Mouse (Mus musculus): Measurements from ENCODE around the gene Stra6. TPM values are rescaled to one million over a fixed set of nuclear protein-coding genes. Genes with fewer than 3 reads are reported as not detected.
A peak's percentile ranks its signal among the peaks of the same experiment; 100 is the strongest.

Stra6 gene
- total RNA-seq, 2 experiments from 2014 or later: 17.1 to 17.7 TPM

DNA sequence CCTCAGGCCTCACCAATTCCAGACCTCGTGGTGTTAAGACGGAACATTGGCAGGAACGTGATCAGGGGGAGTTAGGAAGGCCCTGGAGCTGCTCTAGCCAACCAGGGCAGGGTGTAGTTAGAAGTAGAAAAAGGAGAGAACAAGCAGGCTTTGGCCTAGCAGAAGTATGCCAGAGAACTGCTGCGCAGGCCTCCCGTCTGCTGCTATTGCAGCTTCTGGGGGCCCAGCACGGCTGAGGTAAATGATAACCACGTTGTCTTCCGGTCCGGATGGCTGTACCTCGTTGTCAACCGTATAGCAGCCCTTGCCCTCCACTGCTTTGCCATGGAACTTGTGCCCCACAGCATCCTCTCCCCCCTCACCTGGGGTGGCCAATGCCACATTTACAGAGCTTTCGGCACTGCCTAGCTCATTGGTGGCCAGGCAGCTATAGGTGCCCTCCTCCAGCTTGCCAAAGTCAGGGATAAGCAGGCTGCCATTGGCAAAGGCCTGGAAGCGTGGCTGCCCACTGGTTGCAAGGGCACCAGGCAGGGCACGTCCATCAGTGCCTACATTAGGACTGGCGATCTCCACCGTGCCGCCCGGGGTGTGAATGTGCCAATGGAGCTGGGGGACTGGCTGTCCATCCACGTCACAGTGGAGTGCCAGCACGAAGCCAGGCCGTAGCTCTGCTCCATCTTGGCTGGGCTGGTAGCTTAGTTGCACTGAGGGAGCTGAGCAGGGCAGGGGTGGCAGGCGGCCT lies 93.4 kb downstream of the Stra6 start:
- Histone ChIP-seq H3K4me3 (no peak overlapping the region), H3K27ac (peak overlapping the region; percentile 83; the same call in 1 of the 2 replicates)
- DNase-seq (ENCODE audit: low spot score in 2 of 2): no peak
- no peak for TF ChIP-seq CTCF (conservative IDR thresholded peaks at IDR 0.05)

- peak overlapping the region; percentile 83 for H3K27ac ChIP-seq
- DNase-seq (ENCODE audit: low spot score in 2 of 2): no peak
- peak overlapping the region; percentile 1 for H3K4me3 ChIP-seq
- TF ChIP-seq CTCF (conservative IDR thresholded peaks at IDR 0.05): no peak
Observed at GRCm38 (mm10) chr9:58157838-58158237, 94.2 kb downstream of the Stra6 start.

- H3K4me3 ChIP-seq: no peak overlapping the region
- TF ChIP-seq CTCF (conservative IDR thresholded peaks at IDR 0.05): no peak
- peak overlapping the region; percentile 83 for H3K27ac ChIP-seq
- no peak for DNase-seq (ENCODE audit: low spot score in 2 of 2)
Observed at GRCm38 (mm10) chr9:58158541-58159311, 95.1 kb downstream of the Stra6 start.

- Histone ChIP-seq H3K4me3 (no peak overlapping the region), H3K27ac (peak overlapping the region; percentile 83)
- TF ChIP-seq CTCF (conservative IDR thresholded peaks at IDR 0.05): no peak
- DNase-seq (ENCODE audit: low spot score in 2 of 2): peak; percentile 46 to 55
Observed at GRCm38 (mm10) chr9:58159855-58160254, 96.3 kb downstream of the Stra6 start.

- DNase-seq (ENCODE audit: low spot score in 2 of 2): no peak
- peak overlapping the region; percentile 83 for H3K27ac ChIP-seq
Observed at GRCm38 (mm10) chr9:58160315-58160714, 96.7 kb downstream of the Stra6 start.

GRCm38 (mm10) chr9:58162173-58162572 lies 98.6 kb downstream of the Stra6 start:
- Histone ChIP-seq H3K27ac (no peak overlapping the region), H3K4me3 (no peak overlapping the region)
- DNase-seq (ENCODE audit: low spot score in 2 of 2): no peak
- TF ChIP-seq CTCF (conservative IDR thresholded peaks at IDR 0.05): no peak

More at GRCm38 (mm10) chr9:58160315-58160714, 96.7 kb downstream of the Stra6 start:
- no peak overlapping the region for H3K4me3 ChIP-seq
- no peak for TF ChIP-seq CTCF (conservative IDR thresholded peaks at IDR 0.05)

DNA sequence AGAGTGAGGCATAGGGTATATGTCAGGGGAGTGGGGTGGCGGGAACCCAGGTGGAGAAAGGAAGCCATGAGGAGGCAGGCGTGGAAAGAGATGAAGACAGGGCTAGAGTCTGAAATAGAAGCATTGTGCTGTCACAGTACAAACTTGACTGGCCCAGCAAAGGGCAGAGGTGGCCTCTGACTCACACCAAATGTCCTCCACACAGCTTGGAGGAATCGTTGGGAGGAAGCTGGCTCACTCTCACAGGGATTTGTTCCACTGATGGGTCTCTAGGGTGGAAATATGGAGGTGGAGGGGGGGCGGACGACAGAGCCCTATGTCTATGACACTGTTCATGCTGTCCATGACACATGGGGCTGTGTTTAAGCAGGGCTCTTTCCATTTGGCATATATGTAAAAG lies 99.6 kb downstream of the Stra6 start:
- TF ChIP-seq CTCF (conservative IDR thresholded peaks at IDR 0.05): no peak
- Histone ChIP-seq H3K27ac (no peak overlapping the region), H3K4me3 (no peak overlapping the region)
- DNase-seq (ENCODE audit: low spot score in 2 of 2): no peak

- Histone ChIP-seq H3K27ac (no peak overlapping the region), H3K4me3 (no peak overlapping the region)
- no peak for DNase-seq (ENCODE audit: low spot score in 2 of 2)
- TF ChIP-seq CTCF (conservative IDR thresholded peaks at IDR 0.05): no peak
Observed at GRCm38 (mm10) chr9:58165779-58166178, 102.2 kb downstream of the Stra6 start.

- no peak for DNase-seq (ENCODE audit: low spot score in 2 of 2)
- no peak for TF ChIP-seq CTCF (conservative IDR thresholded peaks at IDR 0.05)
- peak overlapping the region; percentile 46 for H3K27ac ChIP-seq
- no peak overlapping the region for H3K4me3 ChIP-seq
Observed at GRCm38 (mm10) chr9:58168880-58169279, 105.3 kb downstream of the Stra6 start.

- peak overlapping the region; percentile 46 for H3K27ac ChIP-seq
- no peak for DNase-seq (ENCODE audit: low spot score in 2 of 2)
- TF ChIP-seq CTCF (conservative IDR thresholded peaks at IDR 0.05): no peak
- no peak overlapping the region for H3K4me3 ChIP-seq
Observed at GRCm38 (mm10) chr9:58169426-58169825, 105.8 kb downstream of the Stra6 start.

DNA sequence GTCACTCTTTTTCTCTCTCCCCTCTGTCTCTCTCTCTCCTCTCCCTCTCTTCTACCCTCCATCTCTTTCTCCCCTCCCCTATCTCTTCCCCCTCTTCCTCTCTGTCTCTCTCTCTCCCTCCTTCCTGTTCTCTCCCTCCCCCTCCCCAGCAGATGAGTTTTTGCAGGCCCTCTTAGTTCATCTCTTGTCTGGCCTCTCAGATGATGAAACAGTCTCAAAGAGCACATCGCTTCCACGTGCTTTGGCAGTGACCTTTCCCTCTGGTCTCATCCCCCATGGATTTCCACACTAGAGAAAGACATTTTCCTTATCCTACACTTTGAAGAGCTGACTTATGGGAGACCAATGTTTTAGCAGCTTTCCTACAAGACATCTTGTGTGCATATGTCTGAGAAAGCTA lies 109.3 kb downstream of the Stra6 start:
- no peak overlapping the region for H3K4me3 ChIP-seq
- no peak for DNase-seq (ENCODE audit: low spot score in 2 of 2)
- TF ChIP-seq CTCF (conservative IDR thresholded peaks at IDR 0.05): no peak
- peak overlapping the region; percentile 97; the same call in 1 of the 2 replicates for H3K27ac ChIP-seq

DNA sequence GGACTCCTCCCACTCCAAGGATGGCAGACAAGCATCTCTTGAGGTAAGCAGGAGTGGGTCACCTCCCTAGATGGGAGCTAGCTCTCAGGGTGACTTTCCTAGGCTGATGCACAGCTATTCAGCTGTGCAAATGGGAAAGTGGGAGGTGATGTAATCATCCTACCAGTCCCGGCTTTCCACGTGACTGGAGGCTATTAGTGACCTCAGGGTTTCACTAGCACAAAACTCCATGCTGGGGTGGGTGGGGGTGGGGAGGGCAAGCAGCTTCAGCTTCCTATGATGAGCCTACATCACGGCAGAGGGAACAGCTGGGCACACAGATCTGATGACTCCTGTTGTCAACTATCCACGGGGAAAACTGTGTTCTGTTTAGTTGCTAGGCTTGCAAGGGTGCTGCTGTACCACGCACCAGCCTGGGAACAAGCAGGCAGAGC lies 111.2 kb downstream of the Stra6 start:
- TF ChIP-seq CTCF (conservative IDR thresholded peaks at IDR 0.05): no peak
- Histone ChIP-seq H3K4me3 (no peak overlapping the region), H3K27ac (peak overlapping the region; percentile 97)
- peak in 1 of 2 experiments; percentile 59 for DNase-seq (ENCODE audit: low spot score in 2 of 2)

DNA sequence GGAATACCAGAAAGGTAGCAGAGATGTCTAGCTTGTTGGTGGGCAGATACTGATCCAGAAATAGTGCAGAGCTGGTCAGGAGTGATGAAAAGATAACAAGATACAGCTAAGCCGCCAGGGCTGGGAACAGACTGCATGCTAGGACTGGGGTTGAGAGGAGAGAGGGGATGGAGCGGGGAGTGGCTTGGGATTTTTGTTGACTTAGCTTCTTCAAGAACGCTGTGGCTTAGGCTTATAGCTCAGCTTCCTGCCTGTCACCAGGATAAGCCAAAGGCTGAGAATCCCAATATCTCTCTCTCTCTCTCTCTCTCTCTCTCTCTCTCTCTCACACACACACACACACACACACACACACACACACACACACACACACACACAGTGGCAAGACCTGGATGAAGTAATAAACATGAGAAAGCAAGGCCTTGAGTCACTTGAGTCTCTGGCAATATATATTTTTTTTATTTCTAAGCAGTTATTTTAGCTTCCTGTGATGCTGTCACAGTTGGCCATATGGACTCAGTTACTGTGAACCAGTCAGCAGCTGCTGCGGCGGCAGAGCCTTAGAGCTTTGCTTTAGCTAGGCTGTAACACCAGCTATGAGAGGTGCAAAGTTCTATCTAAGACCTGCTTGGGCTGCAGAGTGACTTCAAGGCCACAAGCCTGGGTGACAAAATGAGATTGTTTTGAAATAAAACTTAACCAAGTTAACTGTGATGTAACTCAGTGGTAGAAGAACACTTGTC lies 112.3 kb downstream of the Stra6 start:
- TF ChIP-seq CTCF (conservative IDR thresholded peaks at IDR 0.05): no peak
- Histone ChIP-seq H3K27ac (peak overlapping the region; percentile 97), H3K4me3 (no peak overlapping the region)
- DNase-seq (ENCODE audit: low spot score in 2 of 2): peak; percentile 59 to 79

Data from layer of hippocampus, adult 2 months (tissue).